Mouse (Mus musculus): Measurements from ENCODE around the gene Tgm7.
A peak's percentile ranks its signal among the peaks of the same experiment; 100 is the strongest.

Gene Tgm7

DNA sequence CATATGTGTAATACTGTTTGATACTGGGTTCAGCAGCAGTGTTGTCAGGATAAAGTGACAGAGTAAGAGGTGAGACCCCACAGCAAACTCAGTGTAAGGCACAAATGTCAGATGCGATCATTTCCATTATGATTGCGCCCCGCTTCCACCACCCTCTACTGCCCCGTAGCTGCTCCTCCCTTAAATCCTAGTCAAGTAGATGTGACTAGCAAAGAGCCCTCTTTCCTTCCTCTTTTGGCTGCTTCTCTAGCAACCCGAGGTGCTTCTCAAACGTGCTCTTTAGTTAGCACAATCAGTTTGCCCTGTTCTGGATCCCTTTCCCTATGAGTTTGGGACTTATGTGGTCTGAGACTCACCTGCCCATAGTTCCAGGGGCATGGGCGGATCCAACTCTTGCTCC, 34.8 kb downstream of the Tgm7 start:
- DNase-seq (ENCODE audit: low spot score in 2 of 2) = no peak

DNA sequence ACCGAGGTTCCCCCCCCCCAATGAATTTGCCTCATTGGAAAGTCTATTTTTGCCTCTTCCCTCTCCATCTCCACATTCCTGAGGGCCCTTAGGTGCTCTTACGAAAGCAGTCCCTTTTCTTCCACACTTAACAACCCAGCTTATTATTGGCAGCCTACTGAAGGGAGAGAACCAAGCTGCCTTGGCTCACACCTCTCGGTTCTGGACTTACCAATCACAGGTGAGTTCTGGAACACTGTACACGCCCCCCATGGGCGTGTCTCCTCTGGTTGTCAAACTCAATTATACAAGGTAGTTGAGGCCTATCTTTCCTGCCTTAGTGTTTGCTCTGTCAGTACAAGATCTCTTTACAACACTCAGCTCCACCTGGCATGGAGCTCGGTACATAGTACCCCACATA, 37.7 kb downstream of the Tgm7 start:
- DNase-seq (ENCODE audit: low spot score in 2 of 2) = no peak

DNA sequence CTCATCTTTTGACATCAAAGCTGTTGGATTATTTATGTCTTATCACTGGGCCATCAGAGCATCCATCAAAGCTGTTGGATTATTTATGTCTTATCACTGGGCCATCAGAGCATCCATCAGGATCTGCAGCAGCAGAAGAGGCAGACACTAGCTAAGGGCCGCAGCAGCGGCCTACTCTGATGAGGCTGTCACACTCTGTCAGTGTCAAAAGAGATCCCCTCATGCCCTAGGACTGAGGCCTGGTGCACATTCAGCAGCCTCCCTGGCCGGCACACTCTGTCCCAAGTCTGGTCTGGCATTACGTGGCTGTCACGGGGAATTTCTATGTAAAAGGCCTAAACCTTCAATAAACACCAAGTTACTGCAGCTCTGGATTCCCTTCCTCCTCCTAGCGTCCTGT, 40.1 kb downstream of the Tgm7 start:
- DNase-seq (ENCODE audit: low spot score in 2 of 2) = no peak

DNA sequence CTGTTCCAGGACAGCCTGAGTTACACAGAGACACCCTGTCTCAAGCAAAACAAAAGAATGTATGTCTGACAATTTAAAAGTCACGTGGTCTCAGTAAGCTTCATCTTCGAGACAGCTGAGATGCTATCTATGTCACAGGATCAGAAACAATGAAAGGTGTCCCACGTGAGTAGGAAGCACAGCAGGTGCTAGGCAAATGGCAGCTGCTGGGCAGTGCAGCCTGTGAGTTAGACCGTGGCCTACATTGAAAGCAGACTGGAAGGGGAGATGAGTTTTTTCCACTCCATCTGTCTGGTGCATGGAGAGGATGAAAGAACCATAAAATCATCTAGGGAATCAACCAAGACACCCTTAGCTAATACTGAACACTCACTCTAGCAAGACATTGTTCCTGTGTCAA, 42.5 kb downstream of the Tgm7 start:
- peak; percentile 15 to 44 for DNase-seq (ENCODE audit: low spot score in 2 of 2)

DNA sequence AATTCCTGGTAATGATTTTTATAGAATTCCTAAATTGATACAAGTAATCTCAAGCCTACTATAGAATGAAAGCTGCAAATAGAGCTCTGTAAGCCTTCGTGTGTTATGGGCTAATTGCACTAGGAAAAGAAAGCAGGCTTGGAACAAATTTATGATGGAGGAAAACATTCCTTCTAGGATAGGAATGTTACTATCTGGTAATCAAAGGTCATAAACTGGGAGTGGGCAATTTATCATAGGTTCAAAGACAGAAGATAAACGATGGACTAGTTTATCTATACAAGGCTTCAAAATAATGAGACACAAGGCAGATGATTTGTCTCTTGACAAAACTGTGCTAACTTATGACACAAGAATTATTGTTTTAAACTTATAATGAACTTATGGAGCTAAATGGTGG, 48.3 kb downstream of the Tgm7 start:
- no peak for DNase-seq (ENCODE audit: low spot score in 2 of 2)

DNA sequence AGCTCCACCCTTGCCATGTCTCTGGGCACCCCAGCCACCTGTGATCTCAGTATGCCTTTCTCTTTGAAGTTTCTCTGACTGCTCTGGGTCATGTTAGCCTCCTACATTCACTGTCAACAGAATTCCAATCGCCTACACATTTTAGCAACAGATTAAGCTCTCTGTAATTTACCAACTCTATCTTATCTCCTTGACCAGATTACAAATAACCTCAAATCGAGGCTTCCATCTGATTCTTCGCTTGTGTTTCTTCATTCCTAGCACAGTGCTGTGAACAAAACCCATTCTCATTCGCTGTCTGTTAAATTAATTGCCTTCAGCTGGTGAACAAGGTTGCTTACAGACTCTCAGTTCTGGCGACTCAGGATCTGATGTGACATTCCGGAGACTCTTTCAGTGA, 51.6 kb downstream of the Tgm7 start:
- DNase-seq (ENCODE audit: low spot score in 2 of 2) = no peak

DNA sequence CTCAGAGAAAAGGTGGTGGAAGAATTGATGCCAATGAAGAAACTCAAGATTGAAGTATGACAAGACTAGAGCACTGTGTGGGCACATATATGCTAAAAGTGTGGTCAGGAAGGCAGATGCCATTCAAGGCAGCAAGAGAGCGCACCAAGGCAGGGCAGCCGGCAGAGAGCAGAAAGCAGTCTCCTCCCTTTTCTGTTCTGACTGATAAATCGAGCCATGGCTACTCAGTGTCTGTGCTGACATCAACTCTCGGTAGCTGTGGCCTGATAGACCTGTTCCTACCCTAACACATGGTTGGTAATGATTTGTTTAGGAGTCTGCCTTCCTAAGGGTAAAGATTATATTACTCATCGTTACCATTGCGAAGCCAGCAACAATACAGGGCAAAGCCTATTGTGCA, 53.7 kb downstream of the Tgm7 start:
- no peak for DNase-seq (ENCODE audit: low spot score in 2 of 2)

DNA sequence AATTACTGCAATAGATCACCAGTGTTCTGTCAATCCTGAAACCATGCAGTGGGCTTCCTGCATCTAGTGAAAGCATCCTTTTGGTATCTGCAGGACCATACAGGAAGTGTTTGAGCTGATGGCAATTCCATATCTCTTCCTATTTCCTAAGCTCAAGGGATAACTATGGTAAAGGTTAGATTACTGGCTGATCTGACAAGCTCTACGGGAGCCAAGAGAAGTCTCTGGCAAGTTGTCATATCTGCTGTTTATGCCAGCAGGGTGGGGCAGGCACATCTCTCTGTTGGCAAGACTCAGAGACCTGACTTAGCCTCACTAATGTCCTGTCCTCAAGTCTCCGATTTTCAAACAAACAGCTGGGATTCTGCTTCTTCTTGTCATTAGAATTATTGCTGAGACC, 55.5 kb downstream of the Tgm7 start:
- no peak for DNase-seq (ENCODE audit: low spot score in 2 of 2)

DNA sequence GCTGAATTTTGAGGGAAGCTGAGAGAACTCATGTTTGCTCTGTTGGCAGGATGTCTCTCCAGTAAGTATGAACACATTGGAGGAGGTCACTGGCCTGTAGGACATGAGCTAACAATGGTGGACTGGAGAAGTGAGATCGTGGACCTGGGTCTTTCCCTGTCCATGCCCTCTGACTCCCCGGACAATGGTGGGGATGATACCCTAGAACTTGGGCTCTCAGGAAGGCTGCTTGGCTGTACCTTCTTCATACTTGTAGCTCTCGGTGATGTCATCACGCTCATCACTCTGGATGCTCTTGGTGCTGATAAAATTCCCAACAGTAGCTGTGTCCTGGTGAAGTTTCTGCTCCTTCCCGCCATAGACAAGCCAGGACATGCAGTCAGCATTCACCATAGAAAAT, 57.4 kb downstream of the Tgm7 start:
- no peak for DNase-seq (ENCODE audit: low spot score in 2 of 2)

DNA sequence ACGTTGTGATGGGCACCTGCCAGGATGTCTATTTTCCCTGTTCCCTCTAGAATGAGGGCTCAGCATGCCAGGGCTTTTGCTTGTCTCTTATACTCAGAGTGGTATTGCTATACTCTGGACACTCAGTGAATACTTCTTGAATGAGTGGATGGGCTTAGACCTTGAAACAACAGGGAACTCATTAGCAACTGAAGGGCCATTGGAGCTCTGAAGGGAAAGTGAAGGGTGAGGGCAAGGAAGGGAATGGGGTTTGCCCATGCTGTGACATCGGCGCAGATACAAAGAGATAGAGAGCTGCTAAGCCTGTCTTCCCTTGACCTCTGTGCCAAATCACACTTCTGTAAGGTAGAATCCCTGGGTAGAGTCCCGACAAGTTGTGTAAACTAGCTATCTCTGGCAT, 63.9 kb downstream of the Tgm7 start:
- DNase-seq (ENCODE audit: low spot score in 2 of 2) = no peak
